Comparison of ENCODE assay signal across 10 mouse cellular contexts in the genomic region with DNA sequence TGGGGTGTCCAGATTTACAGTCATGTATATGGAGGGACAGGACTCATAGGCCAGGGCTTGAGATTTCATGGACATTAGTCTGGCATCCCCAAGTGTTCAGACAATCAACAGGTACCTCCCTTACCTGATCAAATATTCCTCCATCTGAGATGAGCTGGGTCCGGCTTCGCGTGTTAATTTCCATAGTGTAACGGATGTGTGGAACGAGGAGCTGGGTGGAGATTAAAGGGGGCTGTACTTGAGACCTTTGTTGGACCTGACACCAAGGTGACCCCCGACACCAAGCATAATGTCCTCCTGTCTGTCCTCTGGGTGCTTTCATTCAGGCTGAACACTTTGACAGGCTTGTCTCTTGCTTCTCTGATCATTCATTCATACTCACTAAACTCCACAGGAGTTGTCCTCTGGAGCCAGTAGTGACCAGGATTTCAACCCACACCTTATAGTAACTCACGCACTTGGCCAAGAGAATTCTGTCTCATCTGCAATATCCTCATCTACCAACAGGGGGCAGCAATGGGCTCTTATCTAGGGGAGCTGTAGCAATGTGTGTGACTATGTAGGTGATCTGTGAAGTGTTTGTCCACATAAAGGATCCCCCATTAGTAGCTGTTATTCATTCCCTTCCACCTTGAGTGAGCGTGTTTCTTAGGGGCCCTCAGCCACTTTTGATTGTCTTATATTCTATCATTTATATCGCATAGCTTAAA. TPM values are rescaled to one million over a fixed set of nuclear protein-coding genes. Genes with fewer than 3 reads are reported as not detected.
DNase-seq lines count a peak whose midpoint lies in the region; ATAC-seq lines count a peak whose summit lies in the region.
"Had no signal": no experiment of that assay in that cellular context is flagged by ENCODE, and none has a peak within 500 bp of the region (broad histone marks: within the 10 kb centered on the region; RNA-seq: fewer than 3 reads in every experiment).

No protein-coding gene starts in this region.

- 43% methylated on average over 9 of the region's 9 CpGs for whole genome bisulfite sequencing in liver, embryonic 11.5 days
- 51% methylated on average over 9 of the region's 9 CpGs for WGBS in embryonic facial prominence, embryonic 11.5 days

- H3K9me3 ChIP-seq in liver, embryonic 11.5 days (ENCODE audit: control insufficient read depth, low read length): no peaks in the 10 kb centered on the region
- H3K9me3 ChIP-seq in embryonic facial prominence, embryonic 11.5 days (replicated peaks; ENCODE audit: control insufficient read depth, low read length): no peaks in the 10 kb centered on the region
- H3K9me3 ChIP-seq: heart, embryonic 13.5 days; megakaryocyte, embryonic 14.5 days had no signal

- H3K4me1 ChIP-seq in liver, embryonic 11.5 days (replicated peaks; ENCODE audit: control insufficient read depth, insufficient read depth, low read length): no peaks in the 10 kb centered on the region
- H3K4me1 ChIP-seq in embryonic facial prominence, embryonic 11.5 days (ENCODE audit: control insufficient read depth, insufficient read depth, low read length): no peaks in the 10 kb centered on the region
- H3K4me1 ChIP-seq: heart, embryonic 13.5 days had no signal

- no peak overlapping the region for H3K4me3 ChIP-seq in liver, embryonic 11.5 days (ENCODE audit: low read depth, low read length)
- no peak overlapping the region for H3K4me3 ChIP-seq in embryonic facial prominence, embryonic 11.5 days (ENCODE audit: low read depth, low read length)
- H3K4me3 ChIP-seq: heart, embryonic 13.5 days; megakaryocyte, embryonic 14.5 days had no signal

- H3K27ac ChIP-seq in liver, embryonic 11.5 days (ENCODE audit: low read depth, low read length): no peak overlapping the region
- H3K27ac ChIP-seq in embryonic facial prominence, embryonic 11.5 days (replicated peaks; ENCODE audit: low read depth, low read length): no peak overlapping the region
- H3K27ac ChIP-seq: heart, embryonic 13.5 days had no signal

- no peaks in the 10 kb centered on the region for H3K36me3 ChIP-seq in liver, embryonic 11.5 days (ENCODE audit: control insufficient read depth, insufficient read depth, low read length)
- H3K36me3 ChIP-seq in embryonic facial prominence, embryonic 11.5 days (replicated peaks; ENCODE audit: control insufficient read depth, insufficient read depth, low read depth, low read length): no peaks in the 10 kb centered on the region
- H3K36me3 ChIP-seq: heart, embryonic 13.5 days had no signal

- ATAC-seq in cerebellum, adult (ENCODE audit: insufficient number of reproducible peaks, low FRiP score, low TSS enrichment): no peak
- ATAC-seq in liver, embryonic 11.5 days (replicated peaks; ENCODE audit: low FRiP score): no peak
- no peak for ATAC-seq in embryonic facial prominence, embryonic 11.5 days (replicated peaks; ENCODE audit: insufficient number of reproducible peaks, low FRiP score, low TSS enrichment, low read depth)

- intact Hi-C loops in left cerebral cortex, postnatal 4 days (cut with DNase I): no loop called here

- peaks cover 6% of the 10 kb centered on the region for H3K27me3 ChIP-seq in liver, embryonic 11.5 days (replicated peaks; ENCODE audit: control insufficient read depth, insufficient read depth, low read length)
- H3K27me3 ChIP-seq in embryonic facial prominence, embryonic 11.5 days (ENCODE audit: control insufficient read depth, insufficient read depth, low read length): no peaks in the 10 kb centered on the region
- H3K27me3 ChIP-seq: megakaryocyte, embryonic 14.5 days had no signal

- H3K9ac ChIP-seq in liver, embryonic 11.5 days (ENCODE audit: low read depth, low read length): no peak overlapping the region
- H3K9ac ChIP-seq in embryonic facial prominence, embryonic 11.5 days (replicated peaks; ENCODE audit: low read length): no peak overlapping the region
- H3K9ac ChIP-seq: heart, embryonic 13.5 days had no signal

- H3K4me2 ChIP-seq in liver, embryonic 11.5 days: no peak overlapping the region
- no peak overlapping the region for H3K4me2 ChIP-seq in embryonic facial prominence, embryonic 11.5 days (ENCODE audit: low read depth, low read length)
- H3K4me2 ChIP-seq: heart, embryonic 13.5 days had no signal

- DNase-seq in cerebellum, adult 11 months: peak; percentile 63
- DNase-seq in liver: peak; percentile 73
- DNase-seq in liver, embryonic 11.5 days (ENCODE audit: low spot score): no peak
- peak; percentile 87 for DNase-seq in adrenal gland, postnatal 14 days
- DNase-seq in embryonic facial prominence, embryonic 11.5 days (ENCODE audit: low spot score): peak; percentile 81
- peak; percentile 69 for DNase-seq in left cerebral cortex, postnatal 4 days
- peak; percentile 58 for DNase-seq in retina, postnatal 7 days (ENCODE audit: low read depth, low spot score)

RNA-seq across cellular contexts. Expression of a gene that starts 7.6 kb away (rescaled TPM):
- 184 and 188 TPM in 2 replicates for polyA plus RNA-seq in liver, embryonic 11.5 days (2014; fragmentation: Nextera tagmentation; extraction: Ambion mirVana)
- total RNA-seq in adrenal gland, postnatal 14 days (2021): 215 and 239 TPM in 2 replicates
- polyA plus RNA-seq in embryonic facial prominence, embryonic 11.5 days (2014; fragmentation: Nextera tagmentation; extraction: Ambion mirVana): 103 and 110 TPM in 2 replicates
- total RNA-seq in left cerebral cortex, postnatal 4 days (2021): 100 to 1,000 TPM; 180 to 182 TPM

RNA-seq across cellular contexts. Expression of a gene that starts 7.7 kb away (rescaled TPM):
- polyA plus RNA-seq in liver, embryonic 11.5 days (2014; fragmentation: Nextera tagmentation; extraction: Ambion mirVana): 7.6 and 9.6 TPM in 2 replicates
- total RNA-seq in adrenal gland, postnatal 14 days (2021): 3.6 and 5.4 TPM in 2 replicates
- polyA plus RNA-seq in embryonic facial prominence, embryonic 11.5 days (2014; fragmentation: Nextera tagmentation; extraction: Ambion mirVana): 7.5 and 9.1 TPM in 2 replicates
- total RNA-seq in left cerebral cortex, postnatal 4 days (2021): 1 to 10 TPM; 8.5 to 8.6 TPM

RNA-seq across cellular contexts. Expression of a gene that starts 7.9 kb away (rescaled TPM):
- polyA plus RNA-seq in liver, embryonic 11.5 days (2014; fragmentation: Nextera tagmentation; extraction: Ambion mirVana): 21.5 and 22.5 TPM in 2 replicates
- 1.7 and 2.0 TPM in 2 replicates for total RNA-seq in adrenal gland, postnatal 14 days (2021)
- polyA plus RNA-seq in embryonic facial prominence, embryonic 11.5 days (2014; fragmentation: Nextera tagmentation; extraction: Ambion mirVana): 3.2 and 4.1 TPM in 2 replicates
- under 1 TPM; 0.18 to 0.40 TPM for total RNA-seq in left cerebral cortex, postnatal 4 days (2021)

RNA-seq across cellular contexts. Expression of a gene that starts 9.6 kb away (rescaled TPM):
- polyA plus RNA-seq in liver, embryonic 11.5 days (2014; fragmentation: Nextera tagmentation; extraction: Ambion mirVana): 138 and 140 TPM in 2 replicates
- 55.7 and 62.4 TPM in 2 replicates for total RNA-seq in adrenal gland, postnatal 14 days (2021)
- polyA plus RNA-seq in embryonic facial prominence, embryonic 11.5 days (2014; fragmentation: Nextera tagmentation; extraction: Ambion mirVana): 195 and 211 TPM in 2 replicates
- total RNA-seq in left cerebral cortex, postnatal 4 days (2021): 10 to 100 TPM; 64.2 to 73.1 TPM

RNA-seq across cellular contexts. Expression of a gene that starts 17.7 kb away (rescaled TPM):
- polyA plus RNA-seq in liver, embryonic 11.5 days (2014; fragmentation: Nextera tagmentation; extraction: Ambion mirVana): 6.8 and 7.3 TPM in 2 replicates
- total RNA-seq in adrenal gland, postnatal 14 days (2021): 27.0 and 28.1 TPM in 2 replicates
- 6.7 and 6.9 TPM in 2 replicates for polyA plus RNA-seq in embryonic facial prominence, embryonic 11.5 days (2014; fragmentation: Nextera tagmentation; extraction: Ambion mirVana)
- 1 to 10 TPM; 9.1 to 9.3 TPM for total RNA-seq in left cerebral cortex, postnatal 4 days (2021)
